Comparison of ENCODE assay signal across 10 mouse cellular contexts in genomic region chr2:35651297-35651731, GRCm38 (mm10).
DNase-seq lines count a peak whose midpoint lies in the region; ATAC-seq and TF ChIP-seq lines count a peak whose summit lies in the region.
"Had no signal": no experiment of that assay in that cellular context is flagged by ENCODE, and none has a peak within 500 bp of the region (broad histone marks: within the 10 kb centered on the region; RNA-seq: fewer than 3 reads in every experiment).

No protein-coding gene starts in this region.

- peak; percentile 58 to 78 for DNase-seq in adrenal gland, adult (ENCODE audit: inconsistent age in 2 of 2, low spot score in 1 of 2)
- no peak for DNase-seq in adrenal gland, postnatal 4 days (ENCODE audit: low spot score in 2 of 2)
- DNase-seq in cerebellum, postnatal 25 days, result peak; percentile 79 to 87
- DNase-seq in hindbrain, embryonic 14.5 days (ENCODE audit: low spot score), result peak; percentile 49
- DNase-seq in lung, postnatal 0 days (ENCODE audit: low spot score), result peak; percentile 55
- no peak for DNase-seq in natural killer cell, adult 2 months (ENCODE audit: low spot score in 2 of 2)

- H3K27me3 ChIP-seq in midbrain, embryonic 13.5 days, result no peaks in the 10 kb centered on the region
- H3K27me3 ChIP-seq in midbrain, embryonic 16.5 days (ENCODE audit: control insufficient read depth, insufficient read depth, low read depth, low read length), result no peaks in the 10 kb centered on the region
- no peaks in the 10 kb centered on the region for H3K27me3 ChIP-seq in hindbrain, embryonic 14.5 days (ENCODE audit: control insufficient read depth, insufficient read depth, low read length)
- no peaks in the 10 kb centered on the region for H3K27me3 ChIP-seq in lung, postnatal 0 days (replicated peaks; ENCODE audit: insufficient read depth, low read length)
- H3K27me3 ChIP-seq: limb, embryonic 15.5 days; stomach, embryonic 15.5 days had no signal

- H3K4me3 ChIP-seq in midbrain, embryonic 13.5 days (replicated peaks), result no peak overlapping the region
- H3K4me3 ChIP-seq in midbrain, embryonic 16.5 days (ENCODE audit: low read depth, low read length), result no peak overlapping the region
- no peak overlapping the region for H3K4me3 ChIP-seq in hindbrain, embryonic 14.5 days (replicated peaks; ENCODE audit: low read length)
- H3K4me3 ChIP-seq in lung, postnatal 0 days (ENCODE audit: low read depth, low read length), result no peak overlapping the region
- H3K4me3 ChIP-seq: limb, embryonic 15.5 days; stomach, embryonic 15.5 days had no signal

- peak; percentile 70 for TF ChIP-seq CTCF in lung, postnatal 0 days (IDR thresholded peaks at IDR 0.05)

- H3K4me1 ChIP-seq in midbrain, embryonic 13.5 days (replicated peaks), result peaks cover 24% of the 10 kb centered on the region
- no peaks in the 10 kb centered on the region for H3K4me1 ChIP-seq in midbrain, embryonic 16.5 days (ENCODE audit: control insufficient read depth, insufficient read depth, low read length)
- H3K4me1 ChIP-seq in hindbrain, embryonic 14.5 days (replicated peaks; ENCODE audit: control insufficient read depth, insufficient read depth, low read length), result 0 out of 2 replicates have a peak, but pooled peaks cover 6% of the 10 kb centered on the region
- no peaks in the 10 kb centered on the region; the same call in none of the 2 replicates for H3K4me1 ChIP-seq in lung, postnatal 0 days (ENCODE audit: insufficient read depth, low read depth, low read length)

- no peak overlapping the region for H3K4me2 ChIP-seq in midbrain, embryonic 13.5 days (replicated peaks)
- H3K4me2 ChIP-seq in midbrain, embryonic 16.5 days (ENCODE audit: low read length), result no peak overlapping the region
- H3K4me2 ChIP-seq in hindbrain, embryonic 14.5 days (replicated peaks), result no peak overlapping the region
- H3K4me2 ChIP-seq in lung, postnatal 0 days (replicated peaks; ENCODE audit: low read depth, low read length), result no peak overlapping the region
- H3K4me2 ChIP-seq: limb, embryonic 15.5 days; stomach, embryonic 15.5 days had no signal

- no peaks in the 10 kb centered on the region for H3K36me3 ChIP-seq in midbrain, embryonic 13.5 days
- H3K36me3 ChIP-seq in midbrain, embryonic 16.5 days (ENCODE audit: control insufficient read depth, insufficient read depth, low read length), result no peaks in the 10 kb centered on the region
- H3K36me3 ChIP-seq in hindbrain, embryonic 14.5 days (replicated peaks; ENCODE audit: control insufficient read depth, insufficient read depth), result no peaks in the 10 kb centered on the region
- H3K36me3 ChIP-seq in lung, postnatal 0 days (ENCODE audit: insufficient read depth, low read length), result no peaks in the 10 kb centered on the region
- H3K36me3 ChIP-seq: stomach, embryonic 15.5 days had no signal

- H3K9ac ChIP-seq in midbrain, embryonic 13.5 days (replicated peaks), result no peak overlapping the region
- H3K9ac ChIP-seq in midbrain, embryonic 16.5 days (ENCODE audit: low read depth, low read length), result no peak overlapping the region
- H3K9ac ChIP-seq in hindbrain, embryonic 14.5 days, result no peak overlapping the region
- no peak overlapping the region for H3K9ac ChIP-seq in lung, postnatal 0 days (replicated peaks; ENCODE audit: low read depth)
- H3K9ac ChIP-seq: limb, embryonic 15.5 days; stomach, embryonic 15.5 days had no signal

- WGBS in midbrain, embryonic 13.5 days, result 52% methylated on average over 6 of the region's 6 CpGs
- whole genome bisulfite sequencing in midbrain, embryonic 16.5 days, result 42% methylated on average over 6 of the region's 6 CpGs
- WGBS in hindbrain, embryonic 14.5 days, result 39% methylated on average over 6 of the region's 6 CpGs
- WGBS in lung, postnatal 0 days, result 43% methylated on average over 6 of the region's 6 CpGs

- TF ChIP-seq EP300 in lung, postnatal 0 days (IDR thresholded peaks at IDR 0.05), result no peak

- H3K9me3 ChIP-seq in midbrain, embryonic 13.5 days, result no peaks in the 10 kb centered on the region
- no peaks in the 10 kb centered on the region for H3K9me3 ChIP-seq in midbrain, embryonic 16.5 days (replicated peaks; ENCODE audit: control insufficient read depth, low read length, poor library complexity, severe bottlenecking)
- H3K9me3 ChIP-seq in hindbrain, embryonic 14.5 days (ENCODE audit: control insufficient read depth, low read length), result no peaks in the 10 kb centered on the region
- H3K9me3 ChIP-seq in lung, postnatal 0 days (ENCODE audit: low read length), result no peaks in the 10 kb centered on the region
- H3K9me3 ChIP-seq: limb, embryonic 15.5 days; stomach, embryonic 15.5 days had no signal

- H3K27ac ChIP-seq in midbrain, embryonic 13.5 days, result 0 out of 2 replicates have a peak overlapping the region, but pooled peaks have one; percentile 4
- no peak overlapping the region for H3K27ac ChIP-seq in midbrain, embryonic 16.5 days (ENCODE audit: low read length)
- H3K27ac ChIP-seq in hindbrain, embryonic 14.5 days, result no peak overlapping the region
- no peak overlapping the region for H3K27ac ChIP-seq in lung, postnatal 0 days (ENCODE audit: low read length)
- H3K27ac ChIP-seq: limb, embryonic 15.5 days; stomach, embryonic 15.5 days had no signal

- no peak; the same call in 1 of the 2 replicates for ATAC-seq in midbrain, embryonic 13.5 days
- no peak for ATAC-seq in midbrain, embryonic 16.5 days
- no peak for ATAC-seq in hindbrain, embryonic 14.5 days (ENCODE audit: low FRiP score)
- no peak for ATAC-seq in lung, postnatal 0 days

Comparison
In these comparisons a context has a peak if more than half of its experiments do, and no peak if none do; other contexts are left out.
1. DNase-seq: peak in adrenal gland, adult (2 of 2), cerebellum, postnatal 25 days (2 of 2), hindbrain, embryonic 14.5 days (single experiment) and lung, postnatal 0 days (single experiment); none in adrenal gland, postnatal 4 days (0 of 2) and natural killer cell, adult 2 months (0 of 2).